Mouse (Mus musculus): ENCODE results near the gene Tmem53.

GRCm38 (mm10) chr4:117270278-117270677, 18.5 kb downstream of the Tmem53 start:
- TF ChIP-seq CTCF (IDR thresholded peaks at IDR 0.05; ENCODE audit: low read depth), result peak; percentile 95
- TF ChIP-seq EP300 (IDR thresholded peaks at IDR 0.05; ENCODE audit: low read depth), result no peak
